Mouse (Mus musculus) G1E-ER4 (cell line): ENCODE results near the gene Aqp8. TPM values are rescaled to one million over a fixed set of nuclear protein-coding genes. Genes with fewer than 3 reads are reported as not detected.
A peak's percentile ranks its signal among the peaks of the same experiment; 100 is the strongest.

ENCODE experiments used
- GATA1 ChIP-seq: IDR thresholded peaks from one replicate; pipeline ENCODE4 v1.8.0; 2012; ENCODE audit warnings: low read length, inconsistent platforms
- polyA plus RNA-seq: library from polyadenylated mRNA; stranded (reverse); fragments of >175 nt; gene quantifications from 2 replicates; pipeline ENCODE4 v1.2.3, GENCODE M21; 2012

Gene Aqp8
- 0.19 and 1.0 TPM in 2 replicates for polyA plus RNA-seq

DNA sequence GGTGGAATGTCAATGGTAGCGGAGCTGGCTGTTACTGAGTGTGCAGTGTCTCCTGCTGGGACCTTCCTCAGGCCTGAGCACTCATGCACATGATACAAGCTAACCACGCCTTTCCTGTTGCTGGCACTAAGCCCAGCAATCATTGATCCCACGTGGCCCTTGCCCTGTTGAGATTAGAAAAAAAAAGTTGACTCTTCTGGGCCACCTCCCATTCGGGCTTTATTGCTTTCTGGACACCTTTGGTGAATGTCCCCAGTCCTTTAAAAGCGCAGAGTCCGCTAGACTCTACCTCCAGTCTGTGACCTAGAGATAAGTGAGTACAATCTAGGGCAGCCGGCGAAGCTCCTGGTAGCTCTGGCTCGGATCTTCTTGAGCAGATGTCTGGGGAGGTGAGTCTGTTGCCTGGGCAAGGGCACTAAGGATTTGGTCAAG is at the start of gene Aqp8:
TSS of gene Aqp8 (plus strand) at position 222 of the 432 bp plus-strand sequence.
- peak; percentile 59 for TF ChIP-seq GATA1

DNA sequence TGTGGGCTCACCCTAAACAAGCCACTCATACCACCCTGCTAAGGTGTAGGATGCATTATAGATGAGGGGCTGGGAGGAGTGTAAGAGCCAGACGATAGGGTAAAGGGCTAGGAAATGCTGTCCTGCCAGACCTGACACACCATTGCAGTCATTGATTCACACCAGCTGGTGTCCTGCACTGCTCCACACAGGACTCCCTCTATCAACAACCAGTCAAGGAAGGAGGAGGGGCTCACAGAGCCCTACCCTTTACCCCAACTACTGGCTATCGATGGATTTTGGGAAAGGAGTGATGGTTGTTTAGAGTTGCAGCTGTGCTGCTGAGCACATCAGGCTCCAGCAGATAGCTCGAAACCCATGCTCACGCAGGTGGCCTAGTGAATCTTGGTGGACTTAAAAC is 45.3 kb upstream of the Aqp8 start:
- no peak for TF ChIP-seq GATA1

DNA sequence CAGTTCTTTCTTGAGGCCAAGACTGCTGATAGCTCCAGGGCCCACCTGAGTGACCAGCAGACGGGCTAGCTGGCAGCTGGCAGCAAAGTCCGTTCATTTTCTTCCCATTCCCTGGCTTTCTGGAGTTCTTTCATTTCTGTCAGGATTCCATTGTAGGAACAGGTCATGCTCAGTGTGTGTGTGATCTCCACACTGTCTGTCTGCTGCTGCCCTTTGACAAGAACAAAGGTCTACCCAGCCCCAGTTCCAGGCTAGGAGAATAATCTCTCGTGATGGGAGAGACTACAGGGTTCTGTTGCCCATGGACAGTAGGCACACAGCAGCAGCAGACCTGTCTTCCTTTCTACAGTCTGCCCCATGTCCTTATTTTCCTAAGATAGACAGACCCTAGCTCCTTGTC is 44.4 kb upstream of the Aqp8 start:
- no peak for TF ChIP-seq GATA1

DNA sequence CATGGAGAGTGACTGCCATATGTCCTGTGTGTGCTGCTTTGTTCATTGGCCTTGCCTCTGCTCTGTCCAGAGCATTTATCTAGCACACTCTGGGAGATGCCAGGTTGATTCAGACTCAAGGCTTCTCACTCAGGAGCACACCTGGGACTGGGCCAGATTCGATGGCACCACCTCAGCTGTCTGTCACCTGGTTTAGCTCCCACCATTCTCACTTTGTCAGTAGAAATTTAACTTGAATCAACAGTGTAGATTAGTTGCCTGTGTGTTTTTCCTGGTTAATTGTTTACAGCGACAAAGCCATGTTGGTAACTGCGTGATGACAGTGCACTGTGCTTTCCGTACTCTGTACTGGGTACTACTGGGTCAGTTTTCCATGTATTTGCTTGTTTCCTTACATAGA is 42.1 kb upstream of the Aqp8 start:
- no peak for TF ChIP-seq GATA1

DNA sequence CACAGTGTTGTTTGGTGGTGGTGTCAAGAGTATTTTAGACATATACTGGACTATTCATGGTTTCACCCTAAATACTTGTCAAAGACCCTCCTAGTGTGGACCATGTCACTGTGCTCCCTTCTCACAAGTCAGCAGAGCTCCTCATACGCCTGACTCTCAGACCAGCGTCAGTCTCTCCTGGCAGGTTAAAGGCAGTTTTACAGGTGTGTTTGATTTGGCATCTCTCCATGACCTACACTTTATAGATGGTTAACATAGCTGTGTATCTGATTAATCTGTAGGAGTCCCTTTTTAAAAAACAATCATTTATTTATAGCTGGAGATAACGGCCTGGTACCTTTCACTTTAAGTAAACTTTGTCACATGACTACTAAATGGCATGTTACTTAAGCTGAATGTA is 40.1 kb upstream of the Aqp8 start:
- no peak for TF ChIP-seq GATA1

DNA sequence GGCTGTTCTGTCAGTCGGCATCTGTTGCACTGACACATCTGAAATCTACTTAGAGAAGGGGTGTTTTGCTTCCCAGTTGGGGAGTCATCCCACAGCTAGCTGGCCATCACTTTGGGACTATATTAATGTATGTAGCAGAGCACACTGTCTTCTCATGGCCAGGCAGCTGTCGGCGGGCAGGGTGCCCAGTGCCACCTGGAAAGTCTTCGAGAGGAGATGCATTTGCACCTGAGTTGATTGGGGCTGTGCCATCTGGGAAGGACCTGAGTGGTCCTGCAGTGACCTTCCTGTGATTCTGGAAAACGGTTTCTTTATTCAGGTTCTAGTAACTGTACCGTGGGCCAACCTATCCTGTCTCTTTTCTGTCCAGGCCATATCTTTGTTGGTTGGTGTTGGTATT is 37.8 kb upstream of the Aqp8 start:
- TF ChIP-seq GATA1, result no peak

DNA sequence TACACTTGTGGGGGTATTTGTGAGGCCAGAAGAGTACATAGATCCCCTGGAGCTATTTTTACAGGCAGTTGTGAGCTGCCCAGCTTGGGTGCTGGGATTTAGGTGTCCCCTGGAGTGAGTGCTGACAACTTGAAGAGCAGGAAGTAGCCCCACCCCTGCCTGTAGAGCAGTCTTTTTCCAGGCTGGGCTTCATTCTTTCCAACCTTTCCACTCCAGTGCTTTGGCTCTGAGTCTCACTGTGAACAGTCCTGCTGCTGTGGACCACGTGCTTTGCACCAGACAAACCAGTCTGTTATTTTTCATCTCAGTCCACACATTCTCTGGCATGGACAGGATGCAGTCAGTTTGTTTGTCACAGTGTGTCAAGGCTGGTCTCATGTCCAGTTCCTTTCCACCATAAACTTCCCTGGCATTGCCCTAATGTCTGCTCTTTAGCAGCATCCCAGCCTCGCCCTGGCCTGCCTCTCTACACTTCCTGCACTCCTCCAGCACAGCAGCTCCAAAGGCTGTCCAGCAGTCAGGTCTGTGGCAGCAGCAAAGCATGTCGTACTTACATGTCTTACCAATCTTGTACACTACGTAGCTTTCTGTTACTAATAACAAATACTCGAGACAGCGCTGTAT is 36.8 kb upstream of the Aqp8 start:
- TF ChIP-seq GATA1, result no peak

DNA sequence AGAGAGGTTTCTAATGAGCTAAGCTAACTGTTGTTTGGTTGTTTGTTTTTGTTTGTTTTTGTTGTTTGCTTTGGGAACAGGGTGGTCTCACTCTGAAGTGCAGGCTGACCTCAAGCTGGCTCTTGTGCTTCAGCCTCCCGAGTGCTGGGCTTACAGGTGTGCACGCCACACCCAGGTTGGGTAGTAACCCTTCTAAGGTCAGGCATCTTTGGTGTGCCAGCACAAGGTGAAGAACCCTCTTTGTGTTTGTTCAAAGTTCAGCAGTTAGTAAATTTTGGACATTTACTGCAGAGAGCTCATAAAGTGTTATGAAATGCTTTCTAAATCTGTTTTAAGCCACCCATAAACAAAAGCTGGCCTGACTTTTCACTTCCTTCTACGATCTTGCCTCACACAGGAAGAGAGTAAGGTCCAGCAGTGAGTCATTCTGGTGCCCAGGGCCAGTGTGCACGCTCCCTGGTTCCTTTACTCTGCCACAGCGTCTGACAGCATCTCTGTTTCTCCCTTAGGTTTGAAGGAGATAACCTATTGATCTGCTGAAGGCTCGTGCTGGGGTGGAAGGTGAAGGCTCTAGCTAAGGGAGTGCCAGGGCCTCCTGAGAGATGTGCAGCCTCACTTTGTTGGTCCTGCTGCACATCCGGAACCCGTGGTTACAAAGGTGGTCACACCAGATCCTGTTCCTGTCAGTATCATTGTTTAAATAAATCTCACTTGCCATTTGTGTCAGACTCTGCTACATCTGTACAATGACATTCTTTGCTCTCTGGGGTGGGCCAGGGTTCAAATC is 32.3 kb upstream of the Aqp8 start:
- TF ChIP-seq GATA1, result no peak

DNA sequence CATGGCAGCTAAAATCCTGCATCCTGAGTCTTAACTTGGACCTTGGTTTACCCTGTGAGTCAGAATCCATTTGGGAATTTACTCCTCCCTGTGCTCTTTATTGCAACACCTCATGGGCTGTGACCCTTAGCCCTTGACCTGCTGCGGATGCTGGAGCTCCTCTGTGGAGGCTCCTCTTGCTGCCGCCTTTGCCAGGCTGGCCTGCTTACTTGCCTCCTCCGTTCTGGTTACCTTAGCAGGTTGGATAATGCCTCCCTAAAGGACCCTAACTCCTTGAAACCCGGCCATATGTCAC is 31.7 kb upstream of the Aqp8 start:
- TF ChIP-seq GATA1, result no peak

DNA sequence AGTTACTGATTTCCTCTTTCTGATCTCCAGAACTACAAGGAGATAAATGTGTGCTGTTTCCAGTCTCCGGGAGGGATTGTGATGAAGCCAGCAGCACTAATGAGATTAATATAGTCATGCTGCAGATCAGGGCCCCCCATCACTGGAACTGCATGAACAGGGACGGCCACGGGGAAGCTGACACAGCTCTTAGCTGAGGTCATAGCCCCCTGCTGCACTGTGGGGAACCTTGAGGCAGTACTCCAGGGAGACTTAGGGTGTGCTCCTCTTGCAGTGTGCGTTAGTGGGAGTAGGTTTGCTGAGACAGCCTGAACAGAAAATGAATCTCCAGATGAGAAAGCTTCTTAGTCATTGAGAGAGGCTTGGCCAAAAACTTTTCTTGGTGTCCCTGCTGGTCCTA is 30.9 kb upstream of the Aqp8 start:
- TF ChIP-seq GATA1, result no peak

DNA sequence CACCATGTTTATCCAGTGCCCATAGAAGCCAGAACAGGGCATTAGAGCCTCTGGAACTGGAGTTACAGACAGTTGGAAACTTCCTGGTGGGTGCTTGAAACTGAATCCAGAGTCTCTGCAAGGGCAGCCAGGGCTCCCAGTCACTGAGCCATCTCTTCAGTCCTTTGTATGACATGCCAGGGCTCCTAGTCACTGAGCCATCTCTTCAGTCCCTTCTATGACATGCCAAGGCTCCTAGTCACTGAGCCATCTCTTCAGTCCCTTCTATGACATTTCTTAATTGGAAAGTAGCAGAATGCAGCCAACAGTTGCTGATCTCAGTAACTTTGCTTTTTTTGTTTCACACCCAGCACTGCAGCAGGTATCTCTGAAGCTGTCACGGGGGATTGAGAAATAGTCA is 20.0 kb upstream of the Aqp8 start:
- TF ChIP-seq GATA1, result no peak

DNA sequence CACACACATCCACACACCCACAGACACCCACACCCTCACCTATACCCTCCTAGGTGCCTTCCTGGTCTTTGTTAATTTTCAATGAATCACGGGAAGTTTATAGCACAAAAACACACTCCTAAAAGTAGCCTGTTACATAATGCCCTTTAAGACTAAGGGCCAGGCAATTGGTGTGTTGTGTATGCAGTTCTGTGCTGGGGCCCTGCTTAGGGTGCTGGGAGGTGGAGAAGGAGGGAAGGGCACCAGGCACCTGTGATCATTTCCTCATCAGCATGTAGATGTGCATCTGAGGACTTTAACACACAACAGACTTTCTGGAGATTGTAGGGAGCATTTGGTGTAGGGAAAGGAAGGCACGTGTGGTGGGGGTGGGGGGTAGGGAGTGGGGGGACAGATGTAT is 13.3 kb upstream of the Aqp8 start:
- TF ChIP-seq GATA1, result no peak

DNA sequence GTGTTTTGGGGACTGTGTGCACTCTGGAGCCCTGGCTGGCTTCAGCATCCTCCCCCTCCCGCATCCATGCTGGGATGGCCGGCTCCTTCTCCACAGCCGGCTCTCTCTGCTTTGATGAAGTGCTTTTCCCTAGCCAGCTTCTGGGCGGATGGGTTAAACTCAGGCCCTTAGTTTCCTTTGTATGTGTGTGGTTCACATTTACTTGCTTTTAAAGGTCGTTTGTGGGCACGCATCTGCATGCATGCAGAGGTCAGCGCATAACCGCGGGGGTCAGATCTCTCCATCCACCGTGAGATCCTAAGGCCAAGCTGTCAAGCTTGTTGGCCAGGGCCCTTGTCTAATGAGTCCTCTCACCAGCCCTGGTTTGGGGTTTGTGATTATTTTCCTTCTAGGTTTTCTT is 12.4 kb upstream of the Aqp8 start:
- no peak for TF ChIP-seq GATA1

DNA sequence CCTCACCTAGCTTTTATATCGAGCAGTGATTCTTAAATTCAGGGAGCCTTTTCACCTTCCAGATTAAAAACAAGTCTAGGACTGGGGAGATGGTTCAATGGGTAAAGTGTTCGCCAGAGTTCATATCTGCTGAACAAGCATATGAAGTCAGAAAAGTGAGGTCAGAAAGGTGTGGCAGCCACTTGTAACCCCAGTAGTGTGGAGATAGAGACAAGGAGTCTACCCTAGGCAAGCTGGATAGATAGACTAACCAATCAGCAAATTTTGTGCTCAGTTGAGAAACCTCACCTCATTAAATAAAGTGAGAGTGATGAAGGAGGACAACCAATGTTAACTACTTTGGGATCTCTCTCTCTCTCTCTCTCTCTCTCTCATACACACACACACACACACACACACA is 11.6 kb upstream of the Aqp8 start:
- no peak for TF ChIP-seq GATA1

DNA sequence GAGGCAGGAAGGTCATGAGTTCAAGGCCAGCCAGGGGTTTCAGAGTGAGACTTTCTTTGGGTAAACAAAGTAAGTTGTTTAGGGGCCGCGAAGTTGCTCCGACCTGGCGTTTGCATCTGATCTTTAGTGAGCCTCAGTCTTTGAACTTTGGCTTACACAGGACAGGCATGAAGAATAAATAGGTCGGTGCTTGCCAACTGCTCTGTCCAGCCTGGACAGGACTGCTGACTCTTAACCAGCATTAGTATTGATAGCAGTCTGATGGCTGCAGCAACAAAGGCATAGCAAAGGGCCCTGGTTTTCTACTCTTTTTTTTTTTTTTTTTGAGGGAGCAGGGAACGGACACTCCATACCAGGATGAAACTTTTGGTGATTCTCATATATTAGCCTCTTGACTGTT is 9.5 kb upstream of the Aqp8 start:
- TF ChIP-seq GATA1, result no peak

DNA sequence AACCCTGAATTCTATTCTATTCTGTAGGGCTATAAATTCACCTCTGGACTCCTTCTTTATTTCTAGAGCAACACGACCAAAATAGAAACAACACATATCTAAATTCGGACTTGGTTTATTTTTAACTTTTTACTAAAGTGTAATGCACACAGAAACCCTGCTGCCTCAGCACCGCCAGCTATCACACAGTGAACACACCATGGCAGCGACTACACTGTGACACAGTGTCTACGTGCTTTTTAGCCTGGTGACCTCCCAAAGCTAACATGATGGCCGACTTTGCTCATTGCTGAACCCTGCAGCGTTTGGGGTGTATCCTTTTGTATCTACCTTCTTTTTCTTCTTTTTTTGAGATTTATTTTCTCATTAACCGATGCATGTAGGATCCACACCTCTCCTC is 9.0 kb upstream of the Aqp8 start:
- no peak for TF ChIP-seq GATA1

DNA sequence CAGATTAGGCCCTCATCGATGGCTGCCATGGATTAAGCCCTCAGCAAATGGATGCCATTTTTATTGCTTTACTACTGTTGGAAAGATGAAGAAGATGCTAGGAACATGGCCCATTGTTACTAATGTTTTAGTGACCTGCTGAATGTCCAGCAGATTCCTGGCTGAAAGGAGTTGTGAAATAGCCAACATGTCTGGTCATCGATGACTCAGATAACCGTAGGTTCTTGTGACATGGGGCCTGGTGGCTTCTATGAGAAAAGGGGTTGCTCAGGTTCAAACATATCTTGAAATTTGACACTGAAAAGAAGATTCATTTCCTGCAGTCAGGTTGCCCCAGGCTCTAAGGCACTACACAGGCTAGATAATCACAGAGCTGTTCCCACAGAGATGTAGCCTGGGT is 7.0 kb upstream of the Aqp8 start:
- no peak for TF ChIP-seq GATA1
